Mouse (Mus musculus) hindbrain, embryonic 10.5 days (tissue): Measurements from ENCODE around the gene 2610028H24Rik. TPM values are rescaled to one million over a fixed set of nuclear protein-coding genes. Genes with fewer than 3 reads are reported as not detected.

ENCODE experiments used
- DNase-seq: peaks from one replicate; pipeline ENCODE4 v3.0.0-alpha.2; 2017; ENCODE audit warnings: low spot score
- H3K27ac ChIP-seq: fragments of 300-500 bp; sonication (generic); 2 replicates; pipeline ENCODE4 v1.5.1; 2016; ENCODE audit warnings: mild to moderate bottlenecking, moderate library complexity
- H3K27me3 ChIP-seq: fragments of 300-500 bp; sonication (generic); 2 replicates; pipeline ENCODE4 v1.6.1; 2016; ENCODE audit warnings: mild to moderate bottlenecking; ENCODE audit not compliant: poor library complexity, insufficient read depth, severe bottlenecking
- H3K36me3 ChIP-seq: fragments of 300-500 bp; sonication (generic); 2 replicates; pipeline ENCODE4 v1.6.1; 2016; ENCODE audit warnings: mild to moderate bottlenecking, moderate library complexity
- H3K4me1 ChIP-seq: fragments of 300-500 bp; sonication (generic); replicated peaks from 2 replicates; pipeline ENCODE4 v1.6.1; 2016; ENCODE audit warnings: mild to moderate bottlenecking
- H3K4me3 ChIP-seq: fragments of 300-500 bp; sonication (generic); 2 replicates; pipeline ENCODE4 v1.5.1; 2016; ENCODE audit warnings: mild to moderate bottlenecking, moderate library complexity
- H3K9me3 ChIP-seq: fragments of 300-500 bp; sonication (generic); 2 replicates; pipeline ENCODE4 v1.6.1; 2016; ENCODE audit warnings: mild to moderate bottlenecking, moderate library complexity
- WGBS: fragments of 180-500 bp; shearing (Covaris S2); methylation state at CpG from one replicate; pipeline ENCODE4 v1.1.7; 2016; 5-methylcytosine and 5-hydroxymethylcytosine counted together
- polyA plus RNA-seq: library from polyadenylated mRNA; unstranded; fragments of >200 nt; fragmentation: Nextera tagmentation; extraction: Ambion mirVana; gene quantifications from 2 replicates; pipeline ENCODE4 v1.2.1, GENCODE M21; 2016

Gene 2610028H24Rik
- not detected in 2 replicates for polyA plus RNA-seq

GRCm38 (mm10) chr10:76448851-76449250, at the start of gene 2610028H24Rik:
2610028H24Rik (plus strand) TSS chr10:76449081.
- no peak within 1 kb of the TSS for H3K4me3 ChIP-seq
- no peaks in the 10 kb centered on the region for H3K27me3 ChIP-seq
- no peaks in the 10 kb centered on the region for H3K36me3 ChIP-seq
- no peaks in the 10 kb centered on the region for H3K9me3 ChIP-seq
- peaks cover 1% of the 10 kb centered on the region; the same call in 1 of the 2 replicates for H3K4me1 ChIP-seq
- no peak within 1 kb of the TSS for H3K27ac ChIP-seq
- no peak for DNase-seq
- 68% methylated on average over 5 of the region's 5 CpGs for WGBS

- H3K4me1 ChIP-seq = no peaks in the 10 kb centered on the region
- no peak overlapping the region for H3K4me3 ChIP-seq
- peaks cover 100% of the 10 kb centered on the region for H3K36me3 ChIP-seq
- H3K27me3 ChIP-seq = no peaks in the 10 kb centered on the region
- no peak for DNase-seq
- H3K27ac ChIP-seq = no peak overlapping the region
- 90% methylated on average over 10 of the region's 10 CpGs for WGBS
- no peaks in the 10 kb centered on the region for H3K9me3 ChIP-seq
Measured at GRCm38 (mm10) chr10:76408520-76408919, 40.4 kb upstream of the 2610028H24Rik start.

GRCm38 (mm10) chr10:76416811-76417210, 32.1 kb upstream of the 2610028H24Rik start:
- WGBS = 88% methylated on average over 12 of the region's 12 CpGs
- H3K4me3 ChIP-seq = no peak overlapping the region
- H3K27me3 ChIP-seq = no peaks in the 10 kb centered on the region
- no peaks in the 10 kb centered on the region for H3K4me1 ChIP-seq
- no peak overlapping the region for H3K27ac ChIP-seq
- no peak for DNase-seq
- no peaks in the 10 kb centered on the region for H3K9me3 ChIP-seq
- peaks cover 100% of the 10 kb centered on the region for H3K36me3 ChIP-seq

- peaks cover 98% of the 10 kb centered on the region for H3K36me3 ChIP-seq
Measured at GRCm38 (mm10) chr10:76425674-76426073, 23.2 kb upstream of the 2610028H24Rik start.

GRCm38 (mm10) chr10:76433925-76434324, 15.0 kb upstream of the 2610028H24Rik start:
- no peak for DNase-seq
- 94% methylated on average over 11 of the region's 11 CpGs for WGBS
- no peaks in the 10 kb centered on the region for H3K4me1 ChIP-seq
- peaks cover 100% of the 10 kb centered on the region for H3K36me3 ChIP-seq
- no peak overlapping the region for H3K4me3 ChIP-seq
- no peak overlapping the region for H3K27ac ChIP-seq
- H3K9me3 ChIP-seq = no peaks in the 10 kb centered on the region
- H3K27me3 ChIP-seq = no peaks in the 10 kb centered on the region

More at GRCm38 (mm10) chr10:76425674-76426073, 23.2 kb upstream of the 2610028H24Rik start:
- no peak for DNase-seq
- Histone ChIP-seq H3K27ac (no peak overlapping the region), H3K4me1 (no peaks in the 10 kb centered on the region), H3K4me3 (no peak overlapping the region), H3K27me3 (no peaks in the 10 kb centered on the region), H3K9me3 (no peaks in the 10 kb centered on the region)
- WGBS = 94% methylated on average over 7 of the region's 7 CpGs

- H3K36me3 ChIP-seq = peaks cover 65% of the 10 kb centered on the region
- H3K9me3 ChIP-seq = no peaks in the 10 kb centered on the region
- DNase-seq = no peak
- WGBS = 96% methylated on average over 9 of the region's 9 CpGs
- H3K27me3 ChIP-seq = no peaks in the 10 kb centered on the region
- no peak overlapping the region for H3K4me3 ChIP-seq
- H3K27ac ChIP-seq = no peak overlapping the region
- H3K4me1 ChIP-seq = peaks cover 23% of the 10 kb centered on the region
Measured at GRCm38 (mm10) chr10:76439107-76439890, 9.6 kb upstream of the 2610028H24Rik start.

- Histone ChIP-seq H3K36me3 (peaks cover 55% of the 10 kb centered on the region), H3K27ac (no peak within 1 kb of the TSS), H3K27me3 (no peaks in the 10 kb centered on the region), H3K9me3 (no peaks in the 10 kb centered on the region), H3K4me3 (peak within 1 kb of the TSS; percentile 72; the same call in 1 of the 2 replicates), H3K4me1 (peaks cover 23% of the 10 kb centered on the region)
- WGBS = 95% methylated on average over 17 of the region's 17 CpGs
- no peak for DNase-seq
Measured at GRCm38 (mm10) chr10:76440281-76440680, 8.6 kb upstream of the 2610028H24Rik start, which contains the start of gene AC141477.1. AC141477.1 (minus strand) TSS chr10:76440444.

- Histone ChIP-seq H3K36me3 (peaks cover 33% of the 10 kb centered on the region), H3K27me3 (no peaks in the 10 kb centered on the region), H3K9me3 (no peaks in the 10 kb centered on the region), H3K27ac (peak within 1 kb of the TSS; percentile 91), H3K4me3 (peak within 1 kb of the TSS; percentile 72), H3K4me1 (peaks cover 23% of the 10 kb centered on the region)
- DNase-seq = peak; percentile 97
- WGBS = under 1% methylated on average over 78 of the region's 78 CpGs
Measured at GRCm38 (mm10) chr10:76442178-76443088, 6.4 kb upstream of the 2610028H24Rik start, which contains the start of gene Pcnt. Pcnt (minus strand) TSS chr10:76442786.

GRCm38 (mm10) chr10:76445996-76446681, 2.7 kb upstream of the 2610028H24Rik start:
- no peak overlapping the region for H3K27ac ChIP-seq
- 87% methylated on average over 4 of the region's 4 CpGs for WGBS
- no peak overlapping the region for H3K4me3 ChIP-seq

GRCm38 (mm10) chr10:76447406-76448229, 1.3 kb upstream of the 2610028H24Rik start:
- Histone ChIP-seq H3K27me3 (no peaks in the 10 kb centered on the region), H3K4me3 (no peak overlapping the region), H3K27ac (no peak overlapping the region), H3K9me3 (no peaks in the 10 kb centered on the region), H3K36me3 (no peaks in the 10 kb centered on the region), H3K4me1 (peaks cover 10% of the 10 kb centered on the region)
- 85% methylated on average over 15 of the region's 15 CpGs for WGBS
- no peak for DNase-seq

More at GRCm38 (mm10) chr10:76445996-76446681, 2.7 kb upstream of the 2610028H24Rik start:
- no peak for DNase-seq
- H3K27me3 ChIP-seq = no peaks in the 10 kb centered on the region
- no peaks in the 10 kb centered on the region for H3K9me3 ChIP-seq
- peaks cover 18% of the 10 kb centered on the region for H3K4me1 ChIP-seq
- no peaks in the 10 kb centered on the region for H3K36me3 ChIP-seq

- H3K36me3 ChIP-seq = peaks cover 4% of the 10 kb centered on the region; the same call in 1 of the 2 replicates
- no peaks in the 10 kb centered on the region for H3K27me3 ChIP-seq
- H3K27ac ChIP-seq = no peak overlapping the region
- no peaks in the 10 kb centered on the region for H3K4me1 ChIP-seq
- H3K9me3 ChIP-seq = peaks cover 16% of the 10 kb centered on the region
- WGBS = 56% methylated on average over 5 of the region's 5 CpGs
- no peak overlapping the region for H3K4me3 ChIP-seq
- DNase-seq = peak; percentile 49
Measured at GRCm38 (mm10) chr10:76455289-76455688, 6.4 kb downstream of the 2610028H24Rik start.
